Mouse (Mus musculus) G1E (cell line): ENCODE data around the gene Col4a1.

Experiments
- CTCF ChIP-seq: IDR thresholded peaks from 2 replicates; pipeline ENCODE4 v1.5.1; 2012; ENCODE audit warnings: low read depth, low read length, inconsistent platforms, mixed read lengths
- GATA1 ChIP-seq: IDR thresholded peaks from 2 replicates; pipeline ENCODE4 v1.6.1; 2012; ENCODE audit warnings: borderline replicate concordance, low read length, inconsistent platforms, mixed read lengths

GRCm38 (mm10) chr8:11183611-11184031 lies 129.0 kb downstream of the Col4a1 start:
- TF ChIP-seq CTCF (no peak), GATA1 (no peak)
